Mouse (Mus musculus) small intestine, adult 2 months (tissue): ENCODE data around the gene Oser1. TPM values are rescaled to one million over a fixed set of nuclear protein-coding genes. Genes with fewer than 3 reads are reported as not detected.

Source experiments
- H3K27ac ChIP-seq: fragments of 200-500 bp; 2 replicates; pipeline ENCODE4 v1.5.1; 2012; ENCODE audit warnings: low read depth, low read length, control low read depth, inconsistent platforms; ENCODE audit not compliant: insufficient read depth
- H3K27me3 ChIP-seq: fragments of 200-500 bp; 2 replicates; pipeline ENCODE4 v1.6.1; 2012; ENCODE audit warnings: mild to moderate bottlenecking, moderate library complexity, low read length, inconsistent platforms; ENCODE audit not compliant: control insufficient read depth, insufficient read depth
- H3K36me3 ChIP-seq: fragments of 200-500 bp; 2 replicates; pipeline ENCODE4 v1.6.1; 2012; ENCODE audit warnings: mild to moderate bottlenecking, low read length, control low read depth, inconsistent platforms; ENCODE audit not compliant: control insufficient read depth, insufficient read depth
- H3K4me1 ChIP-seq: fragments of 200-500 bp; 2 replicates; pipeline ENCODE4 v1.6.1; 2012; ENCODE audit warnings: low read length, inconsistent platforms, mixed read lengths; ENCODE audit not compliant: control insufficient read depth, insufficient read depth, insufficient read length
- H3K4me3 ChIP-seq: fragments of 200-500 bp; 2 replicates; pipeline ENCODE4 v1.5.1; 2012; ENCODE audit warnings: low read depth, mild to moderate bottlenecking, control low read depth, inconsistent platforms, low read length, moderate library complexity
- CTCF ChIP-seq: fragments of 200-500 bp; IDR thresholded peaks from 2 replicates; pipeline ENCODE4 v1.5.1; 2012; ENCODE audit warnings: low read depth, mild to moderate bottlenecking, control low read depth, inconsistent platforms, low read length, moderate library complexity, mixed read lengths; ENCODE audit not compliant: insufficient replicate concordance, insufficient read length; ENCODE audit errors: extremely low read depth
- POLR2A ChIP-seq: fragments of 200-500 bp; IDR thresholded peaks from 2 replicates; pipeline ENCODE4 v1.6.1; 2012; ENCODE audit warnings: low read depth, mild to moderate bottlenecking, control low read depth, inconsistent platforms, low read length, moderate library complexity
- WGBS: fragments of 180-500 bp; shearing (Covaris S2); methylation state at CpG from one replicate; pipeline ENCODE4 v1.1.7; 2018; 5-methylcytosine and 5-hydroxymethylcytosine counted together
- polyA plus RNA-seq: library from polyadenylated mRNA; depleted of rRNA; stranded (reverse); fragments of >200 nt; gene quantifications from 2 replicates; pipeline ENCODE4 v1.2.3, GENCODE M21; 2012; rRNA removed

Gene Oser1
- polyA plus RNA-seq: 5.0 and 12.2 TPM in 2 replicates

GRCm38 (mm10) chr2:163424597-163424996, at the start of gene Oser1:
Gene Oser1, minus strand, starts transcription at chr2:163424697.
- Histone ChIP-seq H3K27me3 (no peaks in the 10 kb centered on the region), H3K27ac (peak within 1 kb of the TSS; percentile 94), H3K4me1 (peaks cover 24% of the 10 kb centered on the region), H3K36me3 (peaks cover 2% of the 10 kb centered on the region; the same call in 1 of the 2 replicates), H3K4me3 (no peak within 1 kb of the TSS)
- TF ChIP-seq POLR2A (no peak), CTCF (no peak)
- WGBS: 86% methylated on average over 6 of the region's 6 CpGs

DNA sequence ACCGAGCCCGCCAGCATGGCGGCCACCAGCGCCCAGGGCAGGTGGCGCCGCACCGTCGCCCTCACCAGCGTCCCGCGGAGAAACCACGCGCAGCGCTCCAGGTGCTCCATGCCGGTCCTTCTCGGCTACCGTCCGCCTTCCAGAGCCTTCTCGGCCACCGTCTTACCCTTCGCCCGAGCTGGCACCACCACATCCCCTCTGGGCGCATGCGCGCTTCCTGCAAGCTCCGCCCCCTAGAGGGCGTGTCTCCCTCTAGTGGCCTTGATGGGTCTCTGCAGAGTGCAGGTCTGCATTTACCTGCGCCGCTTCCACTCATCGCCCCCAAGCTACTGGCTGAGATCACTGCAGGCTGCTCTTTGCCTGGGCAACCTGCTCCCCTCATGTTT, 48.0 kb upstream of the Oser1 start, which contains the start of gene Fitm2:
TSS of gene Fitm2 (minus strand) at position 164 of the 386 bp plus-strand sequence.
- peaks cover 13% of the 10 kb centered on the region for H3K36me3 ChIP-seq
- peak; percentile 98 for TF ChIP-seq CTCF
- no peak; the same call in 1 of the 2 replicates for TF ChIP-seq POLR2A
- WGBS: under 1% methylated on average over 30 of the region's 30 CpGs
- peak within 1 kb of the TSS; percentile 22 for H3K27ac ChIP-seq
- H3K4me1 ChIP-seq: peaks cover 4% of the 10 kb centered on the region; the same call in 1 of the 2 replicates
- H3K27me3 ChIP-seq: no peaks in the 10 kb centered on the region
- H3K4me3 ChIP-seq: peak within 1 kb of the TSS; percentile 91

GRCm38 (mm10) chr2:163471710-163472465, 47.4 kb upstream of the Oser1 start:
- under 1% methylated on average over 36 of the region's 36 CpGs for WGBS
- Histone ChIP-seq H3K27ac (peak overlapping the region; percentile 22), H3K4me3 (peak overlapping the region; percentile 91), H3K27me3 (no peaks in the 10 kb centered on the region), H3K4me1 (peaks cover 4% of the 10 kb centered on the region; the same call in 1 of the 2 replicates), H3K36me3 (peaks cover 13% of the 10 kb centered on the region)
- TF ChIP-seq POLR2A (no peak), CTCF (no peak)

DNA sequence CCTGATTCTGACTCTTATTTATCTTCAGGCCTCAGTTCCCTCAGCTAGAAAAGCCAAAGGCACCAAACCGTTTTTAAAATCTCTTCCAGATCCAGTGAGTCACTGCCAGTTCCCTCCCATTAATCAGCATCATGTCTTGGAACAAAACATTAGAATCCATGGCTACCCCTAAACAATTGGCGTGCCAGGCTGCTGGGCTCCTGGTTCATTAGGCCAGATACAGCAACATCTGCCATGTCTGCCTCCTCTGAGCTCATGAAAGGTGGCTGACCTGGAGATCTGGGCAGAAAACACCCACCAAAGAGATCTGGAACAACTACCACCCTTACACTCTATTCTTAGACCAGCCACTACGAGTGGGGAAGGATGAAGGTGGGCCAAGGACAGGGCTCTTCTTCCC, 46.6 kb upstream of the Oser1 start:
- Histone ChIP-seq H3K4me1 (peaks cover 4% of the 10 kb centered on the region; the same call in 1 of the 2 replicates), H3K27me3 (no peaks in the 10 kb centered on the region), H3K27ac (no peak overlapping the region), H3K4me3 (no peak overlapping the region), H3K36me3 (peaks cover 13% of the 10 kb centered on the region)
- no peak for TF ChIP-seq CTCF
- no peak for TF ChIP-seq POLR2A
- WGBS: 65% methylated on average over 3 of the region's 3 CpGs

DNA sequence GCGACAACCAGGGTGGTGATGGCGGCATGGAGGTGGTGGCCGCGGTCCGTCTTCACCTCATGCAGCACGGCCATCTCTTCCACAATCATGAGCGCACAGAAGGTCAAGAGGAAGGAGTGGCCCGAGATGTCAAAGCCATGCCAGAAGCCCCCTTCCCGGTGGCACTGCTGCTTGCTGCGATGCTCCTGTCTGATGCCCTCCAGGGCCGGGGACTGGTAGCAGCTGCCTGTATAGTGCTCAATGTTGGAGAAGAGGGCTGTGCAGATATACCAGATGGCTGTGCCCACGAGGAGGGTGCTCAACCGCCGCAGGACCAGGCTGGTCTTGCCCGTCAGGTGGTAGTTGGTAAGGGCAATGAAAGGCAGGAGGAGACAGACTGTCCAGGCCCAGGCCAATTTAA, 45.2 kb upstream of the Oser1 start:
- WGBS: 96% methylated on average over 15 of the region's 15 CpGs
- H3K4me1 ChIP-seq: peaks cover 4% of the 10 kb centered on the region; the same call in 1 of the 2 replicates

DNA sequence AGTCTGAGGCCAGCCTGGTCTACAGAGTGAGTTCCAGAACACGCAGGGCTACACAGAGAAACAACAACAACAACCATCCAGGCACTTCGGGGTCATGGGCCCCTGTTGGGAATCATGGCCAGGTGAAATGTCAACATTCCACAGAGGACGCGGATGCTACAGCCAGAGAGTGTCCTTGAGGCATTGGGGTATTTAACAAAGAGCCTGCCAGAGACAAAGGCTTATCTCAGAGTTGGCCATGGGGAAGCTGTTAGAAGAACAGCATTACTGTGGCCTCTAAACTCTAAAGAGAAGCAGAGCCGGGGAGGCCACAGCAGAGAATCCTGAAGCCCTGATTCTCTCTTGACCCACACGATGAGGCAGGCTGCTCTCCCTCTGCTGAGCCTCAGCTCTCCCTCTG, 44.4 kb upstream of the Oser1 start:
- H3K27me3 ChIP-seq: no peaks in the 10 kb centered on the region
- 87% methylated on average over 6 of the region's 6 CpGs for WGBS
- peaks cover 13% of the 10 kb centered on the region for H3K36me3 ChIP-seq
- TF ChIP-seq CTCF: no peak
- no peak for TF ChIP-seq POLR2A
- no peak overlapping the region for H3K4me3 ChIP-seq
- H3K27ac ChIP-seq: no peak overlapping the region
- H3K4me1 ChIP-seq: peaks cover 4% of the 10 kb centered on the region; the same call in 1 of the 2 replicates

More for the DNA sequence above, 45.2 kb upstream of the Oser1 start:
- no peak overlapping the region for H3K4me3 ChIP-seq
- no peaks in the 10 kb centered on the region for H3K27me3 ChIP-seq
- TF ChIP-seq POLR2A (no peak), CTCF (no peak)
- peaks cover 13% of the 10 kb centered on the region for H3K36me3 ChIP-seq
- no peak overlapping the region for H3K27ac ChIP-seq

GRCm38 (mm10) chr2:163467585-163467984, 43.1 kb upstream of the Oser1 start:
- Histone ChIP-seq H3K27ac (no peak overlapping the region), H3K27me3 (no peaks in the 10 kb centered on the region), H3K4me3 (no peak overlapping the region), H3K4me1 (peaks cover 3% of the 10 kb centered on the region; the same call in 1 of the 2 replicates), H3K36me3 (peaks cover 13% of the 10 kb centered on the region)
- TF ChIP-seq POLR2A (no peak), CTCF (no peak)
- 90% methylated on average over 6 of the region's 6 CpGs for WGBS
